Mouse (Mus musculus): Measurements from ENCODE around the gene Rab4a.

GRCm38 (mm10) chr8:123812227-123812626 lies 6.4 kb downstream of the Rab4a start:
- TF ChIP-seq POLR2A (IDR thresholded peaks at IDR 0.05; ENCODE audit: insufficient read depth, low read depth, low read length) (no peak), CTCF (IDR thresholded peaks at IDR 0.05) (no peak), EP300 (IDR thresholded peaks at IDR 0.05; ENCODE audit: insufficient read depth, low read depth, low read length) (no peak)
